Mouse (Mus musculus) fat pad, adult 2 months (tissue): ENCODE data around the gene E2f2.

Experiments used
- DNase-seq: peaks from one replicate; pipeline ENCODE4 v3.0.0-alpha.2; 2011; ENCODE audit warnings: low read depth, low spot score; ENCODE audit errors: extremely low read depth

Gene E2f2

GRCm38 (mm10) chr4:136144126-136144926 is 27.9 kb upstream of the E2f2 start:
- DNase-seq: no peak

DNA sequence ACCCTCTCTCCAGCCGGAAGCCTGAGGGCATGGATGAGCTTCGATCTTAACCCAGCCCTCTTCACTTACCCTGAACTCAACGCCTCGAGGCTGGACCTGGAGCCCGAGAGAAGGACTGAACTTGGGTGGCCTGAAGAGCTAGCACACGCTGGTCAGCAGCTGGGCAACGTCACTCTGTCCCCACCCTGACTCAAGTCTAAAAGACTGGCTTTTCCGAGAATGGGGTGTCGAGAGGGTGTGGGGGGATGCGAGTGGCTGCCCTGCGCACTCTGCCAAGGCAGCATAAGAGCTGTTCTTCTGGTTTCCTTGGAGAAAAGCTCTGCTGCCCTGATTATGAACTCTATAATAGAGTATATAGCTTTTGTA is 27.3 kb upstream of the E2f2 start:
- DNase-seq: no peak

DNA sequence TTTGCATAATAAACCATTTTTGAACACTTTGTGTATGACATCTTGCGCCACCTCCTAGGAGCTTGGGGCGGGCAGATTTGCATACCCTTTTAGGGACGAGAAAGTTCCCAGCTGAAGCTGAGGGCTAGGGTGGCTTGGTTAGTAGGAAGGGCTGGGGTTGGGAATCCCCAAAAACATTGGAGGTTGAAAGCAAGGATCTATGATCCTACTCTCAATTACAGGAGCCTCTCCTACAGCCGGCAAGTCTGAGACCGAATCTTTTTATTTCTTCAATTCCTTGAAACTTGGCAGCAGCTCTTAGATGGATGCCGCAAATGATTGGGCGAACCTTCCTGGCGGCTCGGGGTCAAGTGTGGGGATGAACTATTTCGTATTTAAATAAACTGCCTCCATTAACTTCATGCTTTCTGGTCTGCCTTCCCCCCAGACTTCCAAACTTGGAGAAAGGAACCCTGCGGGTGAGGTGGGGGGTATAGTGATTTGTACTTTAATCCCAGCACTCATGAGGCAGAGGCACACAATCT is 26.8 kb upstream of the E2f2 start:
- no peak for DNase-seq

GRCm38 (mm10) chr4:136145991-136146711 is 26.0 kb upstream of the E2f2 start:
- no peak for DNase-seq

GRCm38 (mm10) chr4:136146712-136147154 is 25.5 kb upstream of the E2f2 start:
- peak; percentile 39 for DNase-seq

- DNase-seq: no peak
Observed at GRCm38 (mm10) chr4:136147436-136148135, 24.6 kb upstream of the E2f2 start.

GRCm38 (mm10) chr4:136148342-136149044 is 23.7 kb upstream of the E2f2 start:
- no peak for DNase-seq

DNA sequence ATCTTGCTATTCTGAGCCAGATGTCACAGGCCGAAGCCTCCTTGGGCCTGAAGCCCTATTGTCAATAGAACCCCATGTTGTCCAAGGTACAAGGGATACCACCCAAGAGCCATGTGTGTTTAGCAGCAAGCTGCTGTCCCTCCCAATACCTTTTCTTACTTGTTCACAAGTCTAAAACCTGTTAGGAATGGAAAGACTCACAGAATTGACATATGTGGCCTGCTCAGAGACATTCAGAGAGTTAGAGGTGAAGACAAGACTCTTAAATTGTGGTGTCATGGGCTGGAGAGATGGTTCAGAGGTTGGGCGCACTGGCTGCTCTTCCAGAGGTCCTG is 23.2 kb upstream of the E2f2 start:
- DNase-seq: no peak

GRCm38 (mm10) chr4:136149734-136150133 is 22.5 kb upstream of the E2f2 start:
- DNase-seq: no peak

GRCm38 (mm10) chr4:136150596-136150995 is 21.6 kb upstream of the E2f2 start:
- DNase-seq: no peak

DNA sequence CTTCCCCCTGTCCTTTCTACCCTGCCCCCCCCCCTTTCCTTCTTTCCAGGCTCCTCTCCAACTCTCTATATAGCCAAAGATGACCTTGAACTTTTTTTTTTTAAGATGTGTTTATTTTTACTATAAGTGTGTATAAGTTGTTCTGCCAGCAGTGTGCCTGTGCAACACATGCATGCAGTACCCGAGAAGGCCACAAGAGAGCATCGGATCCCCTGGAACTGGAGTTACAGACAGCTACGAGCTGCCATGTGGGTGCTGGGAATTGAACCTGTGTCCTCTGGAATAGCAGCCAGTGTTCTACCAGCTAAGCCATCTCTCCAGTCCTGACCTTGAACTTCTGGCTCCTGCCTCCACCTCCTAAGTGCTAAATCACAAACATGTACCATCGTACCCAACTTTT is 19.4 kb upstream of the E2f2 start:
- no peak for DNase-seq

GRCm38 (mm10) chr4:136154462-136154861 is 17.7 kb upstream of the E2f2 start:
- no peak for DNase-seq

GRCm38 (mm10) chr4:136158498-136158897 is 13.7 kb upstream of the E2f2 start:
- DNase-seq: no peak

DNA sequence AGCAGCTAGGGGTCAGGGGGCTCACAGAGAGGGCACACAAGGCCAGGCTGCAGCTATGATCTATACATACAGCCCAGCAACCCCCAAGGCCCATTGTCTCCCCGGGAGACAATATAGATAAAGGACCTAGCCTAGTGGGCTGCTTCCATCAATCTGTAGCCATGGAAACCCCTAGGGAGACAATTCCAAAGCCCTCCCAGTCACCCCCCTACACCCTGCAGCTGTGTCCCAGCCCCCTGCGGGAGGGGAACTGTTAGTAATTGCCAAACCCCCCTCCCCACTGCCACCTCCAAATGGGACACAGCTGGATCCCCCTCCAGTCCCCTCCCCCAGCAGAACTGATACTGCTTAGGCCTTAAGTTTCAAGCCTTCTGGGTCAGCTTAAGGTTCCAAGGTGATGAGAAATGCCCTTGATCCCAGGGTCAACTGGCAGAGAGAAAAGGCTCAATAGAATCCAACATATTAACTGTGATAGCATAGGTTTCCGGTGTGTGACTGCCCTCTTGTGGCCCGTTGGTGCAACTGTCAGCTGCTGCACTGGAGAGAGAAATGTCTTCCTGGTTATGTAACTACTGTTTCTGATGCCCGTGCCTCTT is 12.3 kb upstream of the E2f2 start:
- no peak for DNase-seq

DNA sequence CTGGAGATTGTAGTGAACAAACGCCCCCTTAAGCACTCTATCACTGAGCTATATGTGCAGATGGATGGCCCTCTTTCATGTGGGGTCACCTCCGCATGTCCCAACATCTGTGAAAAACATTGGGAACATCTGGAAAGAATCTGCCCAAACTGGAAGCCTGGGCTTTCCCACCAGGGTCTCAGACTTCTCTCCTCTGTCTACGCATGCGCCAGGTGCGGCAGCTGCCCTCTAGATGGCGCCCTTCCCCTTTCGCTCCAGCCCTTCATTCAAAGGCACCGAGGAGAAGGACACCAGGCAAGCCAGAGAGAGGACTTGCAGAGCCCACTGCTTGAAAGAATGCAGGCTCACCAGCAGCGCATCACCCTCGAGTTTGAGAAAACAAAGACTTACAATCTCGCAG is 8.7 kb upstream of the E2f2 start:
- no peak for DNase-seq

DNA sequence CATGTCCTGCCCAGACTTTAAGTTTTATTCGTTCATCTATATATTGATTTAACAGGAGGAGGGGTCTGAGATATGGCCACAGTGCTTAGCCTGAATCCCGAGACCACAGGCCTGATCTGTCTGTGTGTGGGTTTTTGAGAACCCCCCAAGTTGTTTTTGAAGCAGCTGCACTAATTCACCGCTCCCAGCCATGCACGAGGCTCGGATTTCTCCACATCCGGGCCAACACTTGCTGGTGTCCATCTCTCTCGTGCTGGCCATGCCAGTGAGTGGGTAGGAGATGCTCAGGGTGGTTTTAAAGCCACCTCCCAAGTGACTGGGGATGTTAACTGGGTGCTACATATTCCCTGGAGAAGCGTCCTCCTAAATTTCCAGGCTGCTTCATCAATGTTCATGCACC is 7.2 kb upstream of the E2f2 start:
- DNase-seq: no peak

GRCm38 (mm10) chr4:136167701-136168100 is 4.5 kb upstream of the E2f2 start:
- no peak for DNase-seq

DNA sequence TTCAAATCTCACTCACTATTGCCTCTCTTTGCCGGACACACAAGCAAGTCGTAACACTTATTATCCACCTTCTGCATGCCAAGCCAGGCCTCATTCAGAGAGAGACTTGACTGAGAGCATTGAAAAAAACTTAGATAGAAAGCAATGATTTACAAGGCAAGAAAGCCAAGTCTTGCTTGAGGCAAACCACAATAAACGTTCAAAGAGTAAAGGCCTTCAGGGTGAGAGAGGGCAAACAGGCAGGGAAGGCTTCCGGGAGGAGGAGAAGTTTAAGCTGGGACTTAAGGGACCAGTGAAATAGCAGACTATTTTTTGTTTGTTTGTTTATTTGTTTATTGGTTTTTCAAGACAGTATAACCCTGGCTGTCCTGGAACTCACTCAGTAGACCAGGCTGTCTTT is 1.8 kb upstream of the E2f2 start:
- DNase-seq: no peak

DNA sequence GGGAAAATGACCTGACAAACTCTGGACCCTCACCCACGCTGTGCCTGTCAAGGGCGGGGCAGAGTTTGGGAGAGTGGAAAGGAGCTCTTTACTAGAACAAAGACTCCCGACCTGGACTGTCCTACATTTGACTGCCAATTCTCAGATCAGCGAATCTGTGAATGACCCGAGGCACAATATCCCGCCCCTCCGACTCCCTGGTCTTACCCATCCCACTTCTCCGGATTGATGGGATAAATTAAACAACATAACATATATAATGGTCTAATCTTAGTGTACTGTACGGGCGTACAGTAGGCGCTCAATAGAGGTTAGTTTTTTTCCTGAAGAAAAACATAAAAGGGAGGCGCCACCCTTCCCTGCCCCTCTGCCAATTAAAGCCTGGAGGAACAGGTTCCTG is 739 bp upstream of the E2f2 start:
- DNase-seq: no peak

GRCm38 (mm10) chr4:136172542-136173209 is 482 bp downstream of the E2f2 start:
- no peak for DNase-seq
